Mouse (Mus musculus) lung, postnatal 0 days (tissue): ENCODE results near the gene Rmdn2.

ENCODE experiments used
- CTCF ChIP-seq: IDR thresholded peaks from 2 replicates; pipeline ENCODE4 v1.5.1; 2016; ENCODE audit warnings: antibody characterized with exemption, mild to moderate bottlenecking
- EP300 ChIP-seq: IDR thresholded peaks from 2 replicates; pipeline ENCODE4 v1.6.1; 2016; ENCODE audit warnings: antibody characterized with exemption, mild to moderate bottlenecking, control low read depth

DNA sequence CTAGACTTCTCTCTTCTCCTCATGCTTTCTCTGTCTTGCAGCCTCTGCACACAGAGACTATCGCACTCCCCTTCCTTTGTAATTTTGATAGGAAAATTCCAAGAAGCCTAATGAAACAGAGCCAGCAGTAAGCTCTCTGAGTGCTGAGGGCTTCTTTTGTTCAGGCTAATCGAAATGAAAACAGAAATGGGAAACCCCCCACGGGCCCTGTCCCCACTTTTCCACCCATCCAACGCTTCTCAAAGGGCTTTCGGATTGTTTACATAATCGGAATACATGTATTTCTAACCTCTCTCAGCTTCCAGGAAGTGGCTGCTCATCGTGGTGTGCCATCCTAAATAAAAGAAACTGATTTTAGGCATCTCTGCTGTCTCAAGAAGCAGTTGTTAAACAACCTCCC lies 96.5 kb downstream of the Rmdn2 start:
- TF ChIP-seq EP300 (no peak), CTCF (no peak)
